Mouse (Mus musculus) bone marrow macrophage, adult 2 months (primary cell): ENCODE results near the gene Map3k20.

Experiments
- CTCF ChIP-seq: IDR thresholded peaks from 2 replicates; pipeline ENCODE4 v1.5.1; 2012; ENCODE audit warnings: low read depth, mild to moderate bottlenecking, low read length, moderate library complexity
- POLR2A ChIP-seq: IDR thresholded peaks from 2 replicates; pipeline ENCODE4 v1.6.1; 2012; ENCODE audit warnings: mild to moderate bottlenecking, low read depth, low read length, borderline replicate concordance

DNA sequence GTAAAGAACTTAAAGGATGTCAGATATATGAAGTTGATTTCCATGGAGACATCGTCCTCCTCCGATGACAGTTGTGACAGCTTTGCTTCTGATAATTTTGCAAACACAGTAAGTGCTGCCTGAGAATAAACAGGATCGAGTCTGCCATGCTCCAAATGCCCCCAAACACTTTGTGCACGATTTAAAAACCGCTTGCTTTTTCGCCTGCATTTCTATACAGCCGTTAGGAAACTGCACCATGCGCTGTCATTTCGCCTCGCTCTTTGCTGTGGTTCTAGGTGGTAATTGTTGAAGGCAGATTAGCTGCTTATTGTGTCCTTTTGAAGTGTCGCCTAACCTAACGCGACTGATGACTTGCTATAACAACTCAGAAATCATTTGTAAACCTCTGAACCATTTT lies 193.5 kb downstream of the Map3k20 start:
- TF ChIP-seq CTCF (no peak), POLR2A (no peak)
